Mouse (Mus musculus) sigmoid colon, adult 10 weeks (tissue): ENCODE measurements around the gene Gm5916. TPM values are rescaled to one million over a fixed set of nuclear protein-coding genes. Genes with fewer than 3 reads are reported as not detected.

Source experiments
- polyA plus RNA-seq: library from polyadenylated mRNA; stranded (reverse); fragments of 350-450 nt; fragmentation: Illumina TruSeq; extraction: RNeasy Lipid Tissue Mini Kit (QIAGEN cat#74804); gene quantifications from one replicate; pipeline ENCODE4 v1.2.3, GENCODE M21; 2014; ENCODE audit warnings: low read depth, low replicate concordance

The Gm5916 gene
- not detected for polyA plus RNA-seq

GRCm38 (mm10) chr9:36128679-36129078 lies at the start of gene Gm5916:
Gene Gm5916 (minus strand): TSS chr9:36128779.

Other genes with a start within 250 kb of the Gm5916 start
- gene 9230113P08Rik, start 220.4 kb downstream of the Gm5916 start, polyA plus RNA-seq = 0.57 TPM